Mouse (Mus musculus) thymus, adult 2 months (tissue): ENCODE data around the gene Igdcc3.

Experiments used
- CTCF ChIP-seq: fragments of 200-500 bp; IDR thresholded peaks from 2 replicates; pipeline ENCODE4 v1.5.1; 2012; ENCODE audit warnings: mild to moderate bottlenecking, control low read depth, low read length, moderate library complexity, borderline replicate concordance; ENCODE audit not compliant: control insufficient read depth, poor library complexity, insufficient read depth; ENCODE audit errors: extremely low read depth
- POLR2A ChIP-seq: fragments of 200-500 bp; IDR thresholded peaks from 2 replicates; pipeline ENCODE4 v1.6.1; 2012; ENCODE audit warnings: mild to moderate bottlenecking, low read length, control low read depth, moderate library complexity; ENCODE audit not compliant: control insufficient read depth, poor library complexity, insufficient read depth; ENCODE audit errors: extremely low read depth

GRCm38 (mm10) chr9:65131717-65132116, 9.3 kb upstream of the Igdcc3 start:
- TF ChIP-seq POLR2A (no peak), CTCF (no peak)
